Mouse (Mus musculus): Measurements from ENCODE around the gene Spen.

Spen gene

GRCm38 (mm10) chr4:141530979-141531378 is 7.4 kb downstream of the Spen start:
- no peak for ATAC-seq (ENCODE audit: low TSS enrichment)

- ATAC-seq (ENCODE audit: low TSS enrichment), result no peak
These were observed 9.5 kb downstream of the Spen start for GRCm38 (mm10) chr4:141528938-141529337.

- ATAC-seq (ENCODE audit: low TSS enrichment), result no peak
These were observed 11.3 kb downstream of the Spen start for GRCm38 (mm10) chr4:141526936-141527650.

GRCm38 (mm10) chr4:141525940-141526339 is 12.5 kb downstream of the Spen start:
- no peak for ATAC-seq (ENCODE audit: low TSS enrichment)

- ATAC-seq (ENCODE audit: low TSS enrichment), result no peak
These were observed 13.7 kb downstream of the Spen start for GRCm38 (mm10) chr4:141524658-141525057.

GRCm38 (mm10) chr4:141523128-141523527 is 15.3 kb downstream of the Spen start:
- peak; percentile 41; the same call in 1 of the 2 replicates for ATAC-seq (ENCODE audit: low TSS enrichment)

- ATAC-seq (ENCODE audit: low TSS enrichment), result no peak
These were observed 20.0 kb downstream of the Spen start for GRCm38 (mm10) chr4:141518386-141518785.

- no peak for ATAC-seq (ENCODE audit: low TSS enrichment)
These were observed 24.2 kb downstream of the Spen start for GRCm38 (mm10) chr4:141514179-141514641.

GRCm38 (mm10) chr4:141512145-141512544 is 26.3 kb downstream of the Spen start:
- ATAC-seq (ENCODE audit: low TSS enrichment), result no peak

- ATAC-seq (ENCODE audit: low TSS enrichment), result no peak
These were observed 27.9 kb downstream of the Spen start for GRCm38 (mm10) chr4:141510457-141510856.

- no peak for ATAC-seq (ENCODE audit: low TSS enrichment)
These were observed 31.5 kb downstream of the Spen start for GRCm38 (mm10) chr4:141506893-141507292.

GRCm38 (mm10) chr4:141506352-141506751 is 32.0 kb downstream of the Spen start:
- ATAC-seq (ENCODE audit: low TSS enrichment), result peak; percentile 51

GRCm38 (mm10) chr4:141505810-141506209 is 32.6 kb downstream of the Spen start:
- no peak for ATAC-seq (ENCODE audit: low TSS enrichment)

- ATAC-seq (ENCODE audit: low TSS enrichment), result no peak
These were observed 33.9 kb downstream of the Spen start for GRCm38 (mm10) chr4:141504471-141504870.

GRCm38 (mm10) chr4:141502723-141503122 is 35.7 kb downstream of the Spen start:
- peak; percentile 35 for ATAC-seq (ENCODE audit: low TSS enrichment)

GRCm38 (mm10) chr4:141501058-141501457 is 37.3 kb downstream of the Spen start:
- peak; percentile 66 for ATAC-seq (ENCODE audit: low TSS enrichment)

- ATAC-seq (ENCODE audit: low TSS enrichment), result no peak
These were observed 37.8 kb downstream of the Spen start for GRCm38 (mm10) chr4:141500637-141501036.

- ATAC-seq (ENCODE audit: low TSS enrichment), result no peak
These were observed 49.7 kb downstream of the Spen start for GRCm38 (mm10) chr4:141488670-141489069.

GRCm38 (mm10) chr4:141487581-141487980 is 50.8 kb downstream of the Spen start:
- ATAC-seq (ENCODE audit: low TSS enrichment), result no peak

- no peak for ATAC-seq (ENCODE audit: low TSS enrichment)
These were observed 54.3 kb downstream of the Spen start for GRCm38 (mm10) chr4:141484071-141484470.

- ATAC-seq (ENCODE audit: low TSS enrichment), result no peak
These were observed 59.0 kb downstream of the Spen start for GRCm38 (mm10) chr4:141479411-141479810.

- ATAC-seq (ENCODE audit: low TSS enrichment), result no peak
These were observed 59.6 kb downstream of the Spen start for GRCm38 (mm10) chr4:141478794-141479193.

GRCm38 (mm10) chr4:141478225-141478624 is 60.2 kb downstream of the Spen start:
- no peak; the same call in none of the 2 replicates for ATAC-seq (ENCODE audit: low TSS enrichment)

- peak; percentile 79 for ATAC-seq (ENCODE audit: low TSS enrichment)
These were observed 60.7 kb downstream of the Spen start for GRCm38 (mm10) chr4:141477681-141478102.
